Mouse (Mus musculus): ENCODE data around the gene Stx2.
A peak's percentile ranks its signal among the peaks of the same experiment; 100 is the strongest.
"Not testable (repeated sequence)": the region's sequence is repeated elsewhere in the genome, so short reads cannot be mapped to it uniquely, and the experiment has no call there.

Stx2 gene

DNA sequence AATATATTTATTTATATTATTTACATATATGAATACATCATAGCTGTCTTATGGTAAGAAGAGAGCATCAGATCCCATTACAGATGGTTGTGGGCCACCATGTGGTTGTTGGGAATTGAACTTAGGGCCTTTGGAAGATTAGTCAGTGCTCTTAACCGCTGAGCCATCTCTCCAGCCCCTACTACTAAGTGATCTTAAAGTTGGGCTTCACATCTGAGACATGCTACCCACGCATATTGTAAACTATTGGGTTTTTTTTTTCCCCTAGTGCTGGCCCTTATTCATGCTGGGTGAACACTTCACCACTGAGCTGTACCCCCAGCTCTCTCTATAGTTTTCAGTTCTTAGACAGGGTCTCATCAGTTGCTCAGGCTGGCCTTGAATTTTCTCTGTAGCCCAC is 2.6 kb upstream of the Stx2 start:
- DNase-seq (ENCODE audit: low read depth, low spot score): no peak

GRCm38 (mm10) chr5:129009577-129009976 is 1.2 kb upstream of the Stx2 start:
- no peak for DNase-seq (ENCODE audit: low read depth, low spot score)

- DNase-seq (ENCODE audit: low read depth, low spot score): no peak
Observed at GRCm38 (mm10) chr5:129008008-129008407, 366 bp downstream of the Stx2 start.

DNA sequence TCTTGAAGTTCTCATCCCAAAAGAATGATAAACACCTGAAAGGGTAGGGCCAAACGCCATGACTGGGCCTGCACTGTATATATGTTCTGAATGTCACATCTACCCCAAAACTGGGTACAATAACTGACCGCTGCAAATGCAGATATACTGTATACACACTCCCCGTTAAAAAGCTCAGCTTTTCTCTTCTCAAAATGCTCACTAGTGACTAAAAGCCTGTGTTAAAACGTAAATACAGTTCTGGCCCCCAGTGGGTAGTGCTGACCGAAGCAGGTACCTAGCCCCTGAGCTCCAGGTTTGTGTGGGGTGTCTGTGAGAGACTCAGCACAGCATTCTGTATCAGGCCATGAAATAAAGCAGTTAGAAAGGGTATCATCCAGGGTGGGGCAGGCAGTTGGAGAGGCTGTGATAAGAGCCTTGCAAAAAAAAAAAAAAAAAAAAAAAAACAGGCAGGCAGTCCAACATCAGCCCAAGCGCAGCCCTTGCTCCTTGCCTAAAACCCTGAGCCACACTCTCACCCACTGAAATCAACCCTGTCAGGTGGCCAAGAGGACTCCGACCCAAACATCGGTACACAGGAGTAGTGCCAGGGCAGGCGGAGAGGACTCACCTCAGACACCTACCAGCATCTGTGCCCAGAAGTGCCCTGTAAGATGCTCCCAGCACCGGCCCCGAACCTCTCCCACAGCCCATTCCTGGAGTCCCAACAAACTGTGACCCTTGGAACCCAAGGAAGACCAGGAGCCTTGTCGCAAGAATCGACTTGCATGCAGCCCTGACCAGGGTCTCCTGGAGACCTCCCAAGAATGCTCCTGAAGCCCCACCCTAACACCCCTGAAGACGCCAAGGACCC is 1.0 kb downstream of the Stx2 start:
- DNase-seq (ENCODE audit: low read depth, low spot score): no peak

GRCm38 (mm10) chr5:129006031-129006788 is 2.2 kb downstream of the Stx2 start:
- no peak for DNase-seq (ENCODE audit: low read depth, low spot score)

GRCm38 (mm10) chr5:129005416-129005815 is 3.0 kb downstream of the Stx2 start:
- no peak for DNase-seq (ENCODE audit: low read depth, low spot score)

DNA sequence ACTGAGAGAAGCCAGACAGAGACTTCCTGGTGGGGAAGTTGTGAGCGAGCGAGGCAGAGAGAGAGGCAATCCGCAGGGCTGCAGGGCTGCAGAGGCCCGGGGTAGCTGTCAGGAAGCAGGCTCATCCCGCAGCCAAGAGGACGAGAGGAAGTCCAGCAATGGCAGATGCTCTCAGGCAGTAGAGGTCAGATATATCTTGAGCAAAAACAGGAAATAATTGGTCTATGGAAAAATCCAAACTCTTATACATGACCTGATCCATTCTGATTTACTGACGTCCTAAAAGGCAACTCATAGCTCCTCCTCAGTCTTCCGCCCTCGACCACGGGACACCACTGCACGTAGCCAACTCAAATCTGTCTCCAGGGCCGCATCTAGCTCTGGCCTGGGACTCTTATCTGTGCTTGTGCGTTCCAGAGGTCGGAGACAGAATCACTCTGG is 5.8 kb downstream of the Stx2 start:
- DNase-seq (ENCODE audit: low read depth, low spot score): no peak

- no peak for DNase-seq (ENCODE audit: low read depth, low spot score)
Observed at GRCm38 (mm10) chr5:129000706-129001468, 7.5 kb downstream of the Stx2 start.

- DNase-seq (ENCODE audit: low read depth, low spot score): no peak
Observed at GRCm38 (mm10) chr5:128987141-128987954, 21.0 kb downstream of the Stx2 start.

DNA sequence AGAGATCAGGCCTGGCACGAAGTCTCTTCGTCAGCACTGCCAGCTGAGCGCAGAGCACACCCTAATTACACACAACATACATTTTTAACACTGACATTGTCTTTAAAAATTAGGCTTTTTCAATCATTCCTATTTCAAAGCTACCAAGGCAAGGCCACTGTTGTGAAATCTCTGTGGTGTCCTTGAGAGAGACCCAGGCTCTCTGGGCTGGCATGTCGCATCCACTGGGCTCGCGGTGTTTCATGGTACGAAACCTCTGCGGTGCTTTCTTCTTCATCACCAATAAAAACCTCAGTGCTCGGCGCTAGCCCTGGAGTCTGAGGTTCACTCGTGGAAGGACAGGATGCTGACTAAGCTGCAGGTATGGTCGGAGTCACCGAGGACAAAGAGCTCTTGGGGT is 22.4 kb downstream of the Stx2 start:
- DNase-seq (ENCODE audit: low read depth, low spot score): no peak

GRCm38 (mm10) chr5:128984536-128984935 is 23.8 kb downstream of the Stx2 start:
- DNase-seq (ENCODE audit: low read depth, low spot score): no peak

DNA sequence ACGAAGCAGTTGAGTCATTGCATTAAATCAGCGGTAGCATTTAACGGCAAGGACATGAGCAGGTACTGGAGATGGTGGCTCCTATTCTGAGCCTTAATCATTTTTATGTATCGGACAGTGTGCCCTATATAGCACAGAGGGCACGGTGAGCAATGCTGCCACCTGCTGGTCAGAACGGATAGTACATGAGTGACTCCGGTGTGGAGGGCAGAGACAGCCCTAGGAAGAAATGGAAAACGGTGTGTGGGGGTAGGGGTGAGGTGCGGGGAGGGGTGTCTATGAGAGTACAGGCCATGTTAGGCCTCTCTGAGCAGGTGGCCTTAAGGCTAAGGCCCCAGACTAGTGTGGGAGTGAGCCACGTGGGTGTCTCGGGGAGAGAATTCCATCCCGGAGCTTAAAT is 26.8 kb downstream of the Stx2 start:
- DNase-seq (ENCODE audit: low read depth, low spot score): peak; percentile 85

DNA sequence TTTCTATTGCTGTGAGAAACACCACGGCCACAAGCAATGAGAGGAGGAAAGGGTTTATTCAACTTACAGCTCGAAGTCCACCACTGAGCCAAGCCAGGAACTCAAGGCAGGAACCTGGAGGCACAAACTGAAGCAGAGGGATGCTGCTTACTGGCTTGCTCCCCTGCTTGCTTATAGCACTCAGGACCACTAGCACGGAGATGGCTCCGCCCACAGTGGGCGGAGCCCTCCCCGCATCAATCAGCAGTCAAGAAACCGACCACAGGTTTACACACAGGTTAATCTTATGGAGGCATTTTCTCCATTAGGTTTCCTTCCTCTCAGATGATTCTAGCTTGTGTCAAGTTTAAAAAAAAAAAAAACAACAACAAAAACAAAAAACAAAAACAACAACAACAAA is 27.5 kb downstream of the Stx2 start:
- no peak for DNase-seq (ENCODE audit: low read depth, low spot score)

DNA sequence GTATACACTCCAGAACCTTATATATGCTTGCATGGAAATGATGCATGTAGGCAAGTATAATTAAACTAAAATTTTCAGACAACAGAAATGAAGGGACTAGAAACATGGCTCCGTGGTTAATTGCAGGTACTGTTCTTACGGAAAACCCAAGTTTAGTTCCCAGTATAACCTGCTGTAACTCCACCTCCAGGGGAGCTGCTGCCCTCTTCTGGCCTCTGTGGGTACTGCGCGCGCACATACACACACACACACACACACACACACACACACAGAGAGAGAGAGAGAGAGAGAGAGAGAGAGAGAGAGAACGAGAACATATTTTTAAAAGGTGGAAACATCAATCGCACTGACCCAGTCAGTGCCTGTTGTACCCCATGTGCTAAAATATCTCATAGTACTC is 29.4 kb downstream of the Stx2 start:
- no peak for DNase-seq (ENCODE audit: low read depth, low spot score)

DNA sequence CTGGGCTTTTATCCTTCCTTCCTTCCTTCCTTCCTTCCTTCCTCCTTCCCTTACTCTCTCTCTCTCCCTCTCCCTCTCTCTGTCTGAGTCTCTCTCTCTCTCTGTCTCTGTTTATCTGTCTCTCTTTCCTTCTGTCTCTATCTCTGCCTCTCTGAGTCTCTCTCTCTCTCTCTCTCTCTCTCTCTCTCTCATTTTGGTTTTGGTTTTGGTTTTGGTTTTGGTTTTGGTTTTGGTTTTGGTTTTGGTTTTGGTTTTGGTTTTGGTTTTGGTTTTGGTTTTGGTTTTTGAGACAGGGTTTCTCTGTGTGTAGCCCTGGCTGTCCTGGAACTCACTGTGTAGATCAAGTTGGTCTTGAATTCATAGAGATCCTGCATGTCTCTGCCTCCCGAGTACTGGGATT is 30.9 kb downstream of the Stx2 start:
- DNase-seq (ENCODE audit: low read depth, low spot score): not testable (repeated sequence)

DNA sequence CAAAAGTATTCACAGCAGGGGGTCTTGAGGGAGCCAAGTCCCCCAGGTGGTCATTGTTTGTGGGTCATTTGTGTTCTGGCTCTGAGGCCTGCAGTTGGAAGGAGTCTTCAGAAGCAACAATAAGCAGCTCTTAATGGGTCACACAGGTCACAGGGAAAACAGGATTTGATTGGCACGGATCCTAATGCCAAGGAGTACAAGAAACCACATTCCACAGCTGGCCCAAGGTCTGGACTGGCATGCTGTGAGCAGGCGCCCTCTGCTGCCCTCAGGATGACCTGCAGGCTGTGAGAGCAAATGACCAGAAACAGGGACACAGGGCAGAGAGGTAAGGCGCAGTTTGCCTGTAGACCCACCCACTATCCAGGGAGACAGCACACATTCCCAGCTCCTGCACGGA is 32.1 kb downstream of the Stx2 start:
- DNase-seq (ENCODE audit: low read depth, low spot score): peak; percentile 16

- peak; percentile 73 for DNase-seq (ENCODE audit: low read depth, low spot score)
Observed at GRCm38 (mm10) chr5:128971298-128971697, 37.1 kb downstream of the Stx2 start.

DNA sequence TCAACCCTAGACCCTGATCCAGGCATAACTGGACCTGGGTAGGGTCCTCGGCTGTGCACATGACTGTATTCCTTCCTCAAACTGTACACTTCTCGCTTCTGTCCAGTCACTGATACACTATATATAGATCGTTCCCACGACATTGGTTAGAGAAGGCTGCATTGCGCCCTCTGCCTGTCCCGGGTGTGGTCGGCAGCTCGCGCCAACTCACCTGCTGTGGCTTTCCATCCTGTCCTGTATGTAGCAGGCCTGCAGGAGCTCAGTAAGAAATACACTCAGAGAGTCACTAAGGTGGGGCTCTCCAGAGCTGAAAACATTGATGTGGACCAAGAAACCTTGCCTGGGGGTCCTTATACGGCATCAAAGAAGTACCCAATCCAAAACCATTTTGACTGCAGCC is 37.5 kb downstream of the Stx2 start:
- no peak for DNase-seq (ENCODE audit: low read depth, low spot score)

DNA sequence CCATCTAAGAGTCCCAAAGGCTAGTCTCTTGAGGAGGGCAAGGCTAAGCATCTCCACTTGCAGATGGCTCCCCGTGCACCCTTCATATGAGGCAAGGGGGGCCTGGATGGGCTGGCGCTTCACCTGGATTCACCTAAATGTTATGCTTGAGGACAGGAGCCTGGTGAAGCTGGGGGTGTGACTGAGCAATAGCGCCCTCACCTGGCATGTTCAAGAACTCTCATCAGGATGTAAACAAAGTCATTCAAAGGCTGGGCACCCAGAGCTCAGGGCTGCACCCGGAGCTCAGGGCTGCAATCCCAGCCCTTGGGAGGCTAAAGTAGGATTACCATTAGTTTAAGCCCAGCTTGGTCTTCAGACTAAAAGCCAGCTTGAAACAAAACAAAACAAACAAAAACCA is 44.0 kb downstream of the Stx2 start:
- DNase-seq (ENCODE audit: low read depth, low spot score): no peak

- no peak for DNase-seq (ENCODE audit: low read depth, low spot score)
Observed at GRCm38 (mm10) chr5:128958916-128959315, 49.5 kb downstream of the Stx2 start.

GRCm38 (mm10) chr5:128954371-128954770 is 54.0 kb downstream of the Stx2 start:
- peak; percentile 14 for DNase-seq (ENCODE audit: low read depth, low spot score)
